Mouse (Mus musculus) layer of hippocampus, adult 18-20 months (tissue): ENCODE measurements around the gene Olfr1428. TPM values are rescaled to one million over a fixed set of nuclear protein-coding genes. Genes with fewer than 3 reads are reported as not detected.
"Not testable (repeated sequence)": the region's sequence is repeated elsewhere in the genome, so short reads cannot be mapped to it uniquely, and the experiment has no call there.

ENCODE experiments used
- DNase-seq, 2 experiments: peaks; one replicate each; pipeline ENCODE4 v3.0.0; 2022; ENCODE audit warnings: low spot score in 2 of 2
- long read RNA-seq: library from polyadenylated mRNA; stranded (forward); transcript quantifications from one replicate; pipeline ENCODE4 v2.0.0, GENCODE M21; 2021
- total RNA-seq, 2 experiments: library from RNA; stranded (reverse); gene quantifications; 2 replicates each; pipeline ENCODE4 v1.2.3; 2021

The Olfr1428 gene
- total RNA-seq, result not detected
- long read RNA-seq, result 0 reads

GRCm38 (mm10) chr19:12115797-12116196 is at the start of gene Olfr1428:
Olfr1428 (minus strand) TSS chr19:12115897.
- DNase-seq, result no peak

- DNase-seq, result peak in 1 of 2 experiments; percentile 36
Observed at GRCm38 (mm10) chr19:12145452-12145851, 29.8 kb upstream of the Olfr1428 start.

- DNase-seq, result peak; percentile 69 to 86
Observed at GRCm38 (mm10) chr19:12143356-12143755, 27.7 kb upstream of the Olfr1428 start.

- DNase-seq, result peak; percentile 18 to 74
Observed at GRCm38 (mm10) chr19:12134289-12134688, 18.6 kb upstream of the Olfr1428 start.

- DNase-seq, result no peak
Observed at GRCm38 (mm10) chr19:12123103-12123502, 7.4 kb upstream of the Olfr1428 start, which contains the start of gene Olfr76. Olfr76 (minus strand) TSS chr19:12123203.

- DNase-seq, result no peak
Observed at GRCm38 (mm10) chr19:12116464-12116863, 767 bp upstream of the Olfr1428 start.

- no peak for DNase-seq
Observed at GRCm38 (mm10) chr19:12113807-12114206, 1.9 kb downstream of the Olfr1428 start.

DNA sequence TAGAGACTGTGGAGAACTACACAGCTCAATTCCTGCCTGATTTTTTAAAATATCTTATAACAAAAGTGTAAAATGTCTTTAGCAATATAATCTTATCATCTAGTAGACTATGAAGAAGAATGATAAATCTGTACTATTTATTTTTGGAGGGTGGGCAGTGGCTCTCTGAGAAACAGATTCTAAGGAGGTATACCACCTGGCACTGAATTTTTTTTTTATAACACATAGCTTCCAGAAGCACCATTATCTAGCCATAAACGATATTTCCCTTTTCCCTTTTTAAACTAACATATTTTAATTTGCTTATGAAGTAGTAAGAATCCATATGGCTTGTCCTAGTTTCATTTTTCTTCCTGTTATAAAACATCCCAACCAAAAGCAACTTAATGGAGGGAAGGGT is 11.2 kb downstream of the Olfr1428 start:
- DNase-seq, result peak in 1 of 2 experiments; percentile 1

GRCm38 (mm10) chr19:12103234-12103633 is 12.5 kb downstream of the Olfr1428 start, which contains the start of gene Olfr1427:
Olfr1427 (minus strand) TSS chr19:12103334.
- no peak for DNase-seq

DNA sequence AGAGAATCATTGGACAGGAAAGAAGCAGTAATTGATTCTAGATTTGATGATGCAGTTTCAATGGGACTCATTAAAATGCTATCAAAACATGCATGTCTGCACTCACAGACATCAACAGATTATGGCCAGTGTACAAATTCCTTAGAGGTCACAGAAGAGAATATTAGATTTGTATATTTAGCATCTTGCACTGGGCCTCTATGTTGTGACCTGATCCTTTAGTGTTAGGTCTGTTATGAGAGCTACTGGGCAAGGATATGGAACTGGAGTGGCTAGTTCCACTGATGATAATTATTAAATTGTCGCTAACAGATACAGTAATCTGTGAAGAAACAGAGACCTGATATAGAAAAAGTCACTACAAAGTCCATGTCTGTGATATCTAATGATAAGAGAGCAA is 23.8 kb downstream of the Olfr1428 start, which contains the start of gene Olfr1426:
Olfr1426 (minus strand) TSS at position 101 of the 400 bp plus-strand sequence.
- no peak for DNase-seq

- DNase-seq, result not testable (repeated sequence)
Observed at GRCm38 (mm10) chr19:12077631-12078030, 38.1 kb downstream of the Olfr1428 start, which contains the start of gene Olfr1425. Olfr1425 (minus strand) TSS chr19:12077731.

DNA sequence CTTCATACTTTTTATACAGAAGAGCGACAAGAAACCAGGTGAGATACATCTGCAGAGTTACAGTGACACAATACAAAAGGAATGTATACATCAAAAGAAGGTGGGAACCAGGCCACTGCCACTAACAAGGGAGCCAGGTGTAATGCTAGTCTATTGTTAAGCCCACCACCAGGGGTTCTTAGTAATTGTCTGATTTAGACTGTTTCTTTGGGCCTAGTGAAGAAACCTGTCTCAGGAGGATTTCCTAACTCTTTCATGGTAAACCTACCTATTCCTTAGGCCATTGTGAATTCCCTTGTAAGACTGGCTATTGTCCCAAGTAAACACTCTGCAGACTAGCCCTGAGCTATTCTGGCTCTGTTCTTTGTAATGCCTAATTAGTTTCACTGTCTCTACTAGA is 46.2 kb downstream of the Olfr1428 start:
- not testable (repeated sequence) for DNase-seq

- DNase-seq, result not testable (repeated sequence)
Observed at GRCm38 (mm10) chr19:12067806-12068205, 47.9 kb downstream of the Olfr1428 start.

GRCm38 (mm10) chr19:12062582-12062981 is 53.1 kb downstream of the Olfr1428 start, which contains the start of gene Olfr1424:
Olfr1424 (minus strand) TSS chr19:12062682.
- DNase-seq, result not testable (repeated sequence)

Other genes starting within 250 kb of the Olfr1428 start
- gene Olfr1419, start 240.8 kb downstream of the Olfr1428 start, total RNA-seq, result not detected
- gene Olfr1420, start 229.3 kb downstream of the Olfr1428 start, total RNA-seq, result not detected
- gene Patl1, start 203.5 kb downstream of the Olfr1428 start, total RNA-seq, result 10 to 100 TPM; 22.7 to 23.3 TPM
- gene Osbp, start 150.0 kb downstream of the Olfr1428 start, total RNA-seq, result 10 to 100 TPM; 51.3 to 52.5 TPM
- not detected for gene Olfr1423, start 74.6 kb downstream of the Olfr1428 start, total RNA-seq
- not detected for gene Olfr1424, start 53.2 kb downstream of the Olfr1428 start, total RNA-seq
- not detected for gene Olfr1425, start 38.2 kb downstream of the Olfr1428 start, total RNA-seq
- gene Olfr1426, start 23.9 kb downstream of the Olfr1428 start, total RNA-seq, result not detected
- not detected for gene Olfr1427, start 12.6 kb downstream of the Olfr1428 start, total RNA-seq
- gene Olfr76, start 7.3 kb upstream of the Olfr1428 start, total RNA-seq, result not detected
- not detected for gene Olfr1555-ps1, start 54.2 kb upstream of the Olfr1428 start, total RNA-seq
- gene Olfr1431, start 84.7 kb upstream of the Olfr1428 start, total RNA-seq, result not detected
- gene Olfr1432, start 116.7 kb upstream of the Olfr1428 start, total RNA-seq, result not detected
- not detected for gene Olfr262, start 125.8 kb upstream of the Olfr1428 start, total RNA-seq
- not detected for gene Olfr235, start 145.1 kb upstream of the Olfr1428 start, total RNA-seq
- gene Olfr1434, start 164.0 kb upstream of the Olfr1428 start, total RNA-seq, result not detected
- not detected for gene Olfr1436, start 183.2 kb upstream of the Olfr1428 start, total RNA-seq
- not detected for gene Olfr1437, start 209.2 kb upstream of the Olfr1428 start, total RNA-seq
- not detected for gene Olfr1438-ps1, start 220.0 kb upstream of the Olfr1428 start, total RNA-seq